Mouse (Mus musculus): ENCODE data around the gene Hoxc9. TPM values are rescaled to one million over a fixed set of nuclear protein-coding genes. Genes with fewer than 3 reads are reported as not detected.

Gene Hoxc9
- polyA plus RNA-seq, 1 experiment: not detected

DNA sequence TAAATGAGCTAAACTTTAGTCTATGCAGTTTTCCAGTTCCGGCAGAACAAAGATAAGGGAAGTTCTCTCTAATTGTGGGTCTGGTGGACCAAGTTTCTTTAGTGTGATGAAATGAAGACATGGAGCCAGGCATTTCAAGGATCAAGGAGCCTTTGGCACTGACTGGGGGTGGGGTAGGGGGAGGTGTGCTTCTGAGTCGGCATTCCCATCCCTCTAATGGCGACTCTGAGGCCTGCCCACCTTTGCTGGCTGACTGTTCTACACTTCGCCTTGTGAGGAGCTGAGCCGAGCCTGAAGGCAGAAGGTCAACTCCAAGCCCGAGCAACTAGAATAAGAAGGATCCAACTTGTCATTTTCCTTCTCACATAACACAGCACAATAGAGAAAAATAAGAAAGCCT, 14.5 kb upstream of the Hoxc9 start:
- TF ChIP-seq CTCF (IDR thresholded peaks at IDR 0.05; ENCODE audit: borderline replicate concordance, extremely low read depth, insufficient read depth, insufficient read length) (no peak), POLR2A (IDR thresholded peaks at IDR 0.05; ENCODE audit: borderline replicate concordance, extremely low read depth, insufficient read depth, insufficient read length, poor library complexity, severe bottlenecking) (no peak)
- no peak for DNase-seq (ENCODE audit: low read depth)

- TF ChIP-seq POLR2A (IDR thresholded peaks at IDR 0.05; ENCODE audit: borderline replicate concordance, extremely low read depth, insufficient read depth, insufficient read length, poor library complexity, severe bottlenecking) (no peak), CTCF (IDR thresholded peaks at IDR 0.05; ENCODE audit: borderline replicate concordance, extremely low read depth, insufficient read depth, insufficient read length) (no peak)
- no peak for DNase-seq (ENCODE audit: low read depth)
Measured at GRCm38 (mm10) chr15:102962492-102962891, 13.7 kb upstream of the Hoxc9 start.

GRCm38 (mm10) chr15:102963259-102963658, 13.0 kb upstream of the Hoxc9 start:
- no peak for DNase-seq (ENCODE audit: low read depth)
- TF ChIP-seq CTCF (IDR thresholded peaks at IDR 0.05; ENCODE audit: borderline replicate concordance, extremely low read depth, insufficient read depth, insufficient read length) (no peak), POLR2A (IDR thresholded peaks at IDR 0.05; ENCODE audit: borderline replicate concordance, extremely low read depth, insufficient read depth, insufficient read length, poor library complexity, severe bottlenecking) (no peak)

DNA sequence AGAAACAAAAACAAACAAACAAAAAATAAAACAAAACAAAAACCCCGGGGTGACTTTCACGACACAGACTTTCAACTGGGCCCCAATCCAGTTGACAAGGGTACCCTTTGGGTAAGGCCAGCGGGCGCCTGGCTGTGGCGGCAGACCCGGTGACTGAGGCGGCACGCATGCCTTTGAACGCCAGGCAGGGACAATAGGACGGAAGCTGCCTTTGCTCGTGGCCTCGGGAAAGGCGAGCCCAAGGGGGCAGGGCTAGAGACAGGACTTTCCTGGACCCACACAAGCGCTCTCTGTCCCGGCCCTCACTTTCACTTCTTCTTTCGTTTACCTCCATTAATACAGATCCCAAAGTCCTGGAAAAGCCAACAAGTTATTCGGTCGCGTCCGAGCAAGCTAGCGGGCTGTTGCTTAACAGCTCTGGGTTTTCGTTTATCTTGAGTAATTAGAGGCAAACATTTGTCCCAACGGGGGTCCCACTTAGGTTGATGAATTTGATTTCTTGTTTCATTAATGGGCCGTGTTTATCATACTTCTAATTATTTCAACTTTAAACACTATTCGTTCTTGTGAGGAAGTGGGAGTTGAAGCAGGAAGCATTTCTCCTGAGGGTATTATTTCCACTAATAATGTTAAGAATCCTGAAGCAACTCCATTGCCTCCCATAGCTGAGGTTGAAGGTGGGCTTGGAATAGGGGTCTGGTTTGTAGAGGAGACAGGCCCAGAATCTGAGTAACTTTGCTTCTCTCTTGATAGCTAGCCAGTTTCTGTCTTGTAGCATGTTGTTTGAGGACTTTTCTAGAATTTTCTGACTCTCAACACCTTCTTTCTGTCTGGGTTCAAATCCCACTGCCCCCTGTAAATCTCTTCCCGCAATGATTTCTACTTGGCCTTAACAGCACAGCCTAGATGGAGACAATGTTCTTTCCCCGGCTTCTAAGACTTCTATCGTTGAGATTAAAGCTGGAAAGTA, 12.3 kb upstream of the Hoxc9 start:
- DNase-seq (ENCODE audit: low read depth): peak; percentile 37
- no peak for TF ChIP-seq POLR2A (IDR thresholded peaks at IDR 0.05; ENCODE audit: borderline replicate concordance, extremely low read depth, insufficient read depth, insufficient read length, poor library complexity, severe bottlenecking)
- TF ChIP-seq CTCF (IDR thresholded peaks at IDR 0.05; ENCODE audit: borderline replicate concordance, extremely low read depth, insufficient read depth, insufficient read length): no peak

DNA sequence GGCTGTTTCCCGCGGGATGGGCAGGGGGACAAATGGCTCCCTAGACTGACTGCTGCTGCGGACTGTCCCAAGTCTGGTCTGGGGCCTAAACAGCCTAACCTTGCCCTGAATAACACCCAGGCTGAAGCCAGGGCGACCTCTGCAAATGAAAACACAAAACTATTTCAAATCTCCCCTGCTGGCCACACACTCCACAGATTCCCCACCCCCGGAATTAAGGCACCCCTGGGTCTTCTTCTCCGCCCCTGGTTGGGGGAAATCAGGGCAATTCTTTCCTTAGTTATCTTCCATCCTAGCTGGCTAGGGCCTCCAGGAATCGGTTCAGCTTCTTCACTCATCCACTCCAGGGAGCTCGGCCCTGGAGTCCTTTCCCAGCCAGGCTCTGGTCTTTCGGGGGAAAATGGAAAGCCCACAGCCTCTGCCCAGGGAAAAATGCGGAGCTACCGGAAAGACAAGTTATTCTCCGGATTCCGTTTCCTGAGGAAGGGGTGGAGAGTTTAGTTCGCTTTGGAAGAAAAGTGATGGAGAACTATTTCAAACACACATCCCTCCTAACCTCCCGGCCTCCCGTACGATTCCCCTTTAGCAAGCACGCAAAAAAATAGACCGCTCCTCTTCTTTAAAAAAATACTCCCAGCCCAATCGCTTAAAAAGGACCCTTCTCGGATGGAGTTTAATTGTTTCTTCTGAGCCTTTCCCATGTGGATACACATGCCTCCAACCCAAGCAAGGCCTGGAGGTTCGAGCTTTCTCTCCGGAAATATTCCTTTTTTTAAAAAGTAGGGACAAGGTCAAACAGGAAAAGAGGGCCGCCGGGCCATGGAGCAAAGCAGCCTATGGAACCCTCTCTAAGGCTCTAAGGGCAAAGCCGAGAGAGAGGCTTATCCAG, 11.0 kb upstream of the Hoxc9 start:
- DNase-seq (ENCODE audit: low read depth): no peak
- TF ChIP-seq POLR2A (IDR thresholded peaks at IDR 0.05; ENCODE audit: borderline replicate concordance, extremely low read depth, insufficient read depth, insufficient read length, poor library complexity, severe bottlenecking) (no peak), CTCF (IDR thresholded peaks at IDR 0.05; ENCODE audit: borderline replicate concordance, extremely low read depth, insufficient read depth, insufficient read length) (no peak)

DNA sequence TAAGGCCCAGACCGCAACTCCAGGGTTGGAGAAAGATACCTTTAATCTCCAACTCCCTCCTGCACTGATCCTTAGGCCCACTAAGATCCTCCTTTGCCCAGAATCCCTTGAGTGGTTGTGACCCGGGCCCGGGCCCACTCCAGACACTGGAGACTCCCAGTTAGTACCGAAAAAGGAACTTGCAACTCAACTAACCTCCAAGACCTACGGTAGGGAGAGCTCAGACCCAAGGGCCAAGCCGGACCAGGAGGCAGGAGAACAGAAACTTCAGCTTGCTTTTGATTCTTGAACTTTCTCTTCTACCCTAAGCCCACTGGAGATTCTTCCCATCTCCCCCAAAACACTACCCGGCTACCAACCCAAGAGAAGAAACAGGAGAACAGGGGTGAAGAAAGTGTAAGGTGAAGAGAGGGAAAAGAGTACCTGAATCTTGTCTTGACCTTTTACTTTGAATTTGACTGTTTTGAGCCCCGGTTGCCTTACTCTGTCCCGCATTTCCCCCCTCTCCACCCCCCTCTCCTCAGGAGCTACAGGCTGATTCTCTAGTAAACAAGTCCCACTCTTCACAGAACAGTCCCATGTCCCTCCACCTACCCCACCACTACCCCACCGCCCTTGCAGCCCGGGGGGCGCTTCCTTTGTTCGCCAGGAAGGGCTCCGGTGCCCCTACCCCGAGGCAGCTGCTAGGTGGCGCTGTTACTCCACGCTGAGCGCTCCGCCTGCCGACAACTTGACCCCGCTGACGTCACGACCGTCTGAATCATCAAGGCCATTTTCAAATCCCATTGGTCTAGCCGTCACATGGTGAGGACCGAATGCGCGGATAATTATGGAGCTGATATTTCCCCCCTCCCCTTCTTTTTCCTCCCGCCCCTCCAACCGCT, 10.1 kb upstream of the Hoxc9 start:
- no peak for TF ChIP-seq POLR2A (IDR thresholded peaks at IDR 0.05; ENCODE audit: borderline replicate concordance, extremely low read depth, insufficient read depth, insufficient read length, poor library complexity, severe bottlenecking)
- peak; percentile 71 for TF ChIP-seq CTCF (IDR thresholded peaks at IDR 0.05; ENCODE audit: borderline replicate concordance, extremely low read depth, insufficient read depth, insufficient read length)
- DNase-seq (ENCODE audit: low read depth): peak; percentile 75

DNA sequence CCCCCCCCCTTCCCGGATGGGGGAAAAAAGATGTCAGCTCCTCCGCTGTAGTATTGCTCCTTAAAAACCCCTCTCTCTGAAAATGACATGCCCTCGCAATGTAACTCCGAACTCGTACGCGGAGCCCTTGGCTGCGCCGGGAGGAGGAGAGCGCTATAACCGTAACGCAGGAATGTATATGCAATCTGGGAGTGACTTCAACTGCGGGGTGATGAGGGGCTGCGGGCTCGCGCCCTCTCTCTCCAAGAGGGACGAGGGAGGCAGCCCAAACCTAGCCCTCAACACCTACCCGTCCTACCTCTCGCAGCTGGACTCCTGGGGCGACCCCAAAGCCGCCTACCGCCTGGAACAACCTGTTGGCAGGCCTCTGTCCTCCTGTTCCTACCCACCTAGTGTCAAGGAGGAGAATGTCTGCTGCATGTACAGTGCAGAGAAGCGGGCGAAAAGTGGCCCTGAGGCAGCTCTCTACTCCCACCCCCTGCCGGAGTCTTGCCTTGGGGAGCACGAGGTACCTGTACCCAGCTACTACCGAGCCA, 9.4 kb upstream of the Hoxc9 start, which contains the start of gene Hoxc10:
Gene Hoxc10, plus strand, starts transcription at position 21 of the 536 bp plus-strand sequence.
- no peak for DNase-seq (ENCODE audit: low read depth)
- TF ChIP-seq POLR2A (IDR thresholded peaks at IDR 0.05; ENCODE audit: borderline replicate concordance, extremely low read depth, insufficient read depth, insufficient read length, poor library complexity, severe bottlenecking) (no peak), CTCF (IDR thresholded peaks at IDR 0.05; ENCODE audit: borderline replicate concordance, extremely low read depth, insufficient read depth, insufficient read length) (no peak)

GRCm38 (mm10) chr15:102967312-102967510, 9.0 kb upstream of the Hoxc9 start, which contains the start of gene Hoxc5:
Hoxc5 (plus strand) TSS chr15:102967443.
- no peak for TF ChIP-seq CTCF (IDR thresholded peaks at IDR 0.05; ENCODE audit: borderline replicate concordance, extremely low read depth, insufficient read depth, insufficient read length)
- no peak for DNase-seq (ENCODE audit: low read depth)

DNA sequence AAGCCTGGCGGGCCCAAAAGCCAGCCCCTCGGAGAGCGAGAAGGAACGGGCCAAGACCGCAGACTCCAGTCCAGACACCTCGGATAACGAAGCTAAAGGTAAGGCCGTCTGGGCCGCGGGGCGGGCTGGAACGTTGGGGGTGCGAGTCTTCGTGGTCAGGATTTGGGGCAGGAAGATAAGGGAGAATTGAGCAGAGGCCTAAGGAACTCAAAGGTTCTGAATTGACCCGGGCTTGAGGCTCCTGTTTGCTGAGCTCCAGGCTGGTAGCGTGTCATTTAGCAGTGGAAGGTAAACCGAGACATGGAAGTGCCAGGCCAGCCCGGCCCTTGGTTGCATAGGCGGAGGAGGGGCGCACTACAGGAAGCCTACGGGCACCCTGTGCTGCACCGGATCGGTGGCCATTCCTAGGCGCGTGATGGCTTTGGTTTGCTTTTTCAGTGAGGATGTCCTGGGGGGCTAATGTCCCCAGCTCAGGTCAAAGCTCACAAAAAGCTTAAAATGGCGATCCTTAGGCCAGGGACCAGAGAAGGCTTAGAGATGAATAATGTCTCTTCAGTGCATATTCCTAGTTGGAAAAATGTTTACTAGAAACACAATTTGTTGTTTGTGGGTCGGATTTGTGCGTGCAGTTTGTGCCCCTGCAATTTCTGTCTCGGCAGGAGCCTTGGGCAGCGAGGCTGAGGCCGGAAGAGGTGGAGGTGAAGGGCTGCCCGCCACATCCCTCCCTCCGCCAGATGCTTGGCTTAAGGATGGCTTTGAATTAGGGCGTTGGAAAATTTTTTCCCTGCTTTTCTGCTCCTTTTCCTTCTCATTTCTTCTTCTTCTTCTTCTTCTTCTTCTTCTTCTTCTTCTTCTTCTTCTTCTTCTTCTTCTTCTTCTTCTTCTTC, 8.5 kb upstream of the Hoxc9 start:
- no peak for DNase-seq (ENCODE audit: low read depth)

GRCm38 (mm10) chr15:102969296-102969695, 6.9 kb upstream of the Hoxc9 start:
- DNase-seq (ENCODE audit: low read depth): no peak
- no peak for TF ChIP-seq POLR2A (IDR thresholded peaks at IDR 0.05; ENCODE audit: borderline replicate concordance, extremely low read depth, insufficient read depth, insufficient read length, poor library complexity, severe bottlenecking)
- TF ChIP-seq CTCF (IDR thresholded peaks at IDR 0.05; ENCODE audit: borderline replicate concordance, extremely low read depth, insufficient read depth, insufficient read length): no peak

More for the DNA sequence above, 8.5 kb upstream of the Hoxc9 start:
- TF ChIP-seq POLR2A (IDR thresholded peaks at IDR 0.05; ENCODE audit: borderline replicate concordance, extremely low read depth, insufficient read depth, insufficient read length, poor library complexity, severe bottlenecking) (no peak), CTCF (IDR thresholded peaks at IDR 0.05; ENCODE audit: borderline replicate concordance, extremely low read depth, insufficient read depth, insufficient read length) (no peak)

Measured in brain, embryonic 14.5 days (tissue).